Mouse (Mus musculus): ENCODE measurements around the gene Rtkn.

GRCm38 (mm10) chr6:83118369-83118768, 16.9 kb upstream of the Rtkn start:
- TF ChIP-seq CTCF (IDR thresholded peaks at IDR 0.05; ENCODE audit: control insufficient read depth, insufficient read depth, insufficient read length) (no peak), MYOD1 (IDR thresholded peaks at IDR 0.05; ENCODE audit: control insufficient read depth, insufficient read length, low read depth) (no peak), USF1 (IDR thresholded peaks at IDR 0.05; ENCODE audit: low read depth) (no peak)
